Mouse (Mus musculus) neural tube, embryonic 12.5 days (tissue): ENCODE data around the gene Prkce. TPM values are rescaled to one million over a fixed set of nuclear protein-coding genes. Genes with fewer than 3 reads are reported as not detected.

Experiments used
- ATAC-seq: fragments of 200-750 bp; cut with Nextera tagmentation; 2 replicates; pipeline ENCODE4 v1.8.0; 2017; ENCODE audit warnings: low read depth, mild to moderate bottlenecking, moderate TSS enrichment, moderate library complexity; ENCODE audit not compliant: low FRiP score
- H3K27ac ChIP-seq: fragments of 300-500 bp; sonication (generic); 2 replicates; pipeline ENCODE4 v1.5.1; 2016
- H3K27me3 ChIP-seq: fragments of 300-500 bp; sonication (generic); replicated peaks from 2 replicates; pipeline ENCODE4 v1.6.1; 2016; ENCODE audit warnings: mild to moderate bottlenecking
- H3K36me3 ChIP-seq: fragments of 300-500 bp; sonication (generic); 2 replicates; pipeline ENCODE4 v1.6.1; 2016; ENCODE audit warnings: mild to moderate bottlenecking
- H3K4me1 ChIP-seq: fragments of 300-500 bp; sonication (generic); 2 replicates; pipeline ENCODE4 v1.6.1; 2016
- H3K4me2 ChIP-seq: fragments of 300-500 bp; sonication (generic); replicated peaks from 2 replicates; pipeline ENCODE4 v1.6.1; 2016; ENCODE audit warnings: mild to moderate bottlenecking
- H3K4me3 ChIP-seq: fragments of 300-500 bp; sonication (generic); 2 replicates; pipeline ENCODE4 v1.5.1; 2016
- H3K9ac ChIP-seq: fragments of 300-500 bp; sonication (generic); 2 replicates; pipeline ENCODE4 v1.6.1; 2016; ENCODE audit warnings: mild to moderate bottlenecking
- H3K9me3 ChIP-seq: fragments of 300-500 bp; sonication (generic); 2 replicates; pipeline ENCODE4 v1.6.1; 2016; ENCODE audit warnings: mild to moderate bottlenecking
- WGBS: fragments of 180-500 bp; shearing (Covaris S2); methylation state at CpG from one replicate; pipeline ENCODE4 v1.1.7; 2016; 5-methylcytosine and 5-hydroxymethylcytosine counted together
- polyA plus RNA-seq: library from polyadenylated mRNA; unstranded; fragments of >200 nt; fragmentation: Nextera tagmentation; extraction: Ambion mirVana; gene quantifications from 2 replicates; pipeline ENCODE4 v1.2.1, GENCODE M21; 2016

Gene Prkce
- polyA plus RNA-seq = 17.7 and 20.7 TPM in 2 replicates

- H3K27me3 ChIP-seq = 0 out of 2 replicates have a peak, but pooled peaks cover 3% of the 10 kb centered on the region
- H3K27ac ChIP-seq = peak within 1 kb of the TSS; percentile 86
- ATAC-seq = peak; percentile 75
- peak within 1 kb of the TSS; percentile 72 for H3K4me3 ChIP-seq
- WGBS = under 1% methylated on average over 95 of the region's 115 CpGs
- peak within 1 kb of the TSS; percentile 90 for H3K4me2 ChIP-seq
- no peaks in the 10 kb centered on the region for H3K9me3 ChIP-seq
- H3K36me3 ChIP-seq = no peaks in the 10 kb centered on the region
- H3K4me1 ChIP-seq = peaks cover 31% of the 10 kb centered on the region
- peak within 1 kb of the TSS; percentile 80 for H3K9ac ChIP-seq
Measured at GRCm38 (mm10) chr17:86167320-86168230, at the start of gene Prkce. TSS of gene Prkce (plus strand) at chr17:86167785.

GRCm38 (mm10) chr17:86123146-86123545 lies 44.4 kb upstream of the Prkce start:
- Histone ChIP-seq H3K4me2 (no peak overlapping the region), H3K4me3 (no peak overlapping the region), H3K27ac (no peak overlapping the region), H3K9ac (no peak overlapping the region), H3K4me1 (no peaks in the 10 kb centered on the region), H3K27me3 (no peaks in the 10 kb centered on the region), H3K36me3 (peaks cover 26% of the 10 kb centered on the region), H3K9me3 (no peaks in the 10 kb centered on the region)
- 80% methylated on average over 3 of the region's 3 CpGs for WGBS
- ATAC-seq = no peak

GRCm38 (mm10) chr17:86125908-86126307 lies 41.7 kb upstream of the Prkce start:
- ATAC-seq = no peak
- Histone ChIP-seq H3K4me1 (no peaks in the 10 kb centered on the region), H3K9ac (no peak overlapping the region), H3K4me3 (no peak overlapping the region), H3K9me3 (no peaks in the 10 kb centered on the region), H3K27ac (no peak overlapping the region), H3K27me3 (no peaks in the 10 kb centered on the region), H3K36me3 (peaks cover 28% of the 10 kb centered on the region), H3K4me2 (no peak overlapping the region)
- 90% methylated on average over 5 of the region's 5 CpGs for WGBS

- Histone ChIP-seq H3K9ac (no peak overlapping the region), H3K4me1 (no peaks in the 10 kb centered on the region), H3K4me2 (no peak overlapping the region), H3K4me3 (no peak overlapping the region), H3K27ac (no peak overlapping the region), H3K36me3 (peaks cover 20% of the 10 kb centered on the region), H3K9me3 (no peaks in the 10 kb centered on the region), H3K27me3 (no peaks in the 10 kb centered on the region)
- ATAC-seq = no peak
- WGBS = 95% methylated on average over 5 of the region's 5 CpGs
Measured at GRCm38 (mm10) chr17:86128198-86128597, 39.4 kb upstream of the Prkce start.

- no peaks in the 10 kb centered on the region for H3K9me3 ChIP-seq
- H3K27ac ChIP-seq = no peak overlapping the region
- no peaks in the 10 kb centered on the region for H3K27me3 ChIP-seq
- ATAC-seq = no peak
- H3K4me2 ChIP-seq = no peak overlapping the region
- H3K36me3 ChIP-seq = peaks cover 37% of the 10 kb centered on the region
- H3K9ac ChIP-seq = no peak overlapping the region
- no peaks in the 10 kb centered on the region for H3K4me1 ChIP-seq
- WGBS = 83% methylated on average over 5 of the region's 5 CpGs
- H3K4me3 ChIP-seq = no peak overlapping the region
Measured at GRCm38 (mm10) chr17:86132534-86132933, 35.1 kb upstream of the Prkce start.

GRCm38 (mm10) chr17:86134461-86134860 lies 33.1 kb upstream of the Prkce start:
- H3K27ac ChIP-seq = no peak overlapping the region
- no peaks in the 10 kb centered on the region for H3K9me3 ChIP-seq
- H3K4me1 ChIP-seq = no peaks in the 10 kb centered on the region
- ATAC-seq = no peak
- 89% methylated on average over 6 of the region's 6 CpGs for WGBS
- no peaks in the 10 kb centered on the region for H3K27me3 ChIP-seq
- no peak overlapping the region for H3K4me2 ChIP-seq
- no peak overlapping the region for H3K4me3 ChIP-seq
- H3K36me3 ChIP-seq = peaks cover 47% of the 10 kb centered on the region
- no peak overlapping the region for H3K9ac ChIP-seq

- peaks cover 51% of the 10 kb centered on the region for H3K36me3 ChIP-seq
- no peak overlapping the region for H3K27ac ChIP-seq
- 82% methylated on average over 10 of the region's 10 CpGs for WGBS
- H3K4me2 ChIP-seq = no peak overlapping the region
- H3K27me3 ChIP-seq = no peaks in the 10 kb centered on the region
- no peak for ATAC-seq
- no peak overlapping the region for H3K4me3 ChIP-seq
- no peaks in the 10 kb centered on the region for H3K4me1 ChIP-seq
- no peaks in the 10 kb centered on the region for H3K9me3 ChIP-seq
- no peak overlapping the region for H3K9ac ChIP-seq
Measured at GRCm38 (mm10) chr17:86135835-86136234, 31.8 kb upstream of the Prkce start.

- Histone ChIP-seq H3K27ac (no peak overlapping the region), H3K9me3 (no peaks in the 10 kb centered on the region), H3K9ac (peak overlapping the region; percentile 65), H3K4me3 (peak overlapping the region; percentile 63), H3K4me1 (peaks cover 7% of the 10 kb centered on the region), H3K36me3 (peaks cover 13% of the 10 kb centered on the region; the same call in 1 of the 2 replicates), H3K27me3 (no peaks in the 10 kb centered on the region), H3K4me2 (peak overlapping the region; percentile 94)
- peak; percentile 67 for ATAC-seq
- WGBS = 1% methylated on average over 33 of the region's 33 CpGs
Measured at GRCm38 (mm10) chr17:86144537-86145078, 23.0 kb upstream of the Prkce start.

GRCm38 (mm10) chr17:86145079-86145951 lies 22.3 kb upstream of the Prkce start, which contains the start of gene Srbd1:
TSS of gene Srbd1 (minus strand) at chr17:86145175.
- WGBS = 2% methylated on average over 34 of the region's 45 CpGs
- Histone ChIP-seq H3K27ac (no peak within 1 kb of the TSS), H3K4me3 (peak within 1 kb of the TSS; percentile 63), H3K9me3 (no peaks in the 10 kb centered on the region), H3K4me1 (peaks cover 7% of the 10 kb centered on the region), H3K4me2 (peak within 1 kb of the TSS; percentile 94), H3K9ac (peak within 1 kb of the TSS; percentile 65), H3K27me3 (no peaks in the 10 kb centered on the region), H3K36me3 (peaks cover 9% of the 10 kb centered on the region; the same call in 1 of the 2 replicates)
- ATAC-seq = peak; percentile 94

- 93% methylated on average over 1 of the region's 1 CpGs for WGBS
- H3K27me3 ChIP-seq = no peaks in the 10 kb centered on the region
- ATAC-seq = no peak
Measured at GRCm38 (mm10) chr17:86149726-86150125, 17.9 kb upstream of the Prkce start.

GRCm38 (mm10) chr17:86150867-86151348 lies 16.7 kb upstream of the Prkce start:
- peak; percentile 92 for ATAC-seq
- no peak overlapping the region for H3K4me3 ChIP-seq
- H3K27me3 ChIP-seq = no peaks in the 10 kb centered on the region
- WGBS = 21% methylated on average over 5 of the region's 5 CpGs
- H3K4me1 ChIP-seq = no peaks in the 10 kb centered on the region
- no peaks in the 10 kb centered on the region for H3K9me3 ChIP-seq
- H3K4me2 ChIP-seq = no peak overlapping the region
- H3K36me3 ChIP-seq = no peaks in the 10 kb centered on the region
- H3K27ac ChIP-seq = no peak overlapping the region
- H3K9ac ChIP-seq = no peak overlapping the region

More at GRCm38 (mm10) chr17:86149726-86150125, 17.9 kb upstream of the Prkce start:
- Histone ChIP-seq H3K27ac (no peak overlapping the region), H3K4me1 (no peaks in the 10 kb centered on the region), H3K4me2 (no peak overlapping the region), H3K9me3 (no peaks in the 10 kb centered on the region), H3K4me3 (no peak overlapping the region), H3K36me3 (no peaks in the 10 kb centered on the region), H3K9ac (no peak overlapping the region)
